Mouse (Mus musculus) embryonic facial prominence, embryonic 12.5 days (tissue): Measurements from ENCODE around the gene Lpar4. TPM values are rescaled to one million over a fixed set of nuclear protein-coding genes. Genes with fewer than 3 reads are reported as not detected.

Source experiments
- ATAC-seq: fragments of 200-750 bp; cut with Nextera tagmentation; 2 replicates; pipeline ENCODE4 v1.8.0; 2017; ENCODE audit not compliant: insufficient number of reproducible peaks, insufficient read depth, low FRiP score, low TSS enrichment
- H3K27ac ChIP-seq: fragments of 300-500 bp; sonication (generic); 2 replicates; pipeline ENCODE4 v1.5.1; 2016; ENCODE audit warnings: mild to moderate bottlenecking
- H3K27me3 ChIP-seq: fragments of 300-500 bp; sonication (generic); 2 replicates; pipeline ENCODE4 v1.6.1; 2016; ENCODE audit warnings: mild to moderate bottlenecking, moderate library complexity
- H3K36me3 ChIP-seq: fragments of 300-500 bp; sonication (generic); 2 replicates; pipeline ENCODE4 v1.6.1; 2016; ENCODE audit warnings: mild to moderate bottlenecking
- H3K4me1 ChIP-seq: fragments of 300-500 bp; sonication (generic); 2 replicates; pipeline ENCODE4 v1.6.1; 2016
- H3K4me2 ChIP-seq: fragments of 300-500 bp; sonication (generic); replicated peaks from 2 replicates; pipeline ENCODE4 v1.6.1; 2016; ENCODE audit warnings: mild to moderate bottlenecking, moderate library complexity
- H3K4me3 ChIP-seq: fragments of 300-500 bp; sonication (generic); 2 replicates; pipeline ENCODE4 v1.5.1; 2016; ENCODE audit warnings: mild to moderate bottlenecking
- H3K9ac ChIP-seq: fragments of 300-500 bp; sonication (generic); 2 replicates; pipeline ENCODE4 v1.6.1; 2016; ENCODE audit warnings: mild to moderate bottlenecking, moderate library complexity
- H3K9me3 ChIP-seq: fragments of 300-500 bp; sonication (generic); 2 replicates; pipeline ENCODE4 v1.6.1; 2016; ENCODE audit warnings: mild to moderate bottlenecking, moderate library complexity
- WGBS: fragments of 180-500 bp; shearing (Covaris S2); methylation state at CpG from one replicate; pipeline ENCODE4 v1.1.7; 2016; 5-methylcytosine and 5-hydroxymethylcytosine counted together
- polyA plus RNA-seq: library from polyadenylated mRNA; unstranded; fragments of >200 nt; fragmentation: Nextera tagmentation; extraction: Ambion mirVana; gene quantifications from 2 replicates; pipeline ENCODE4 v1.2.1, GENCODE M21; 2016

Lpar4 gene
- polyA plus RNA-seq = 30.8 and 32.2 TPM in 2 replicates

DNA sequence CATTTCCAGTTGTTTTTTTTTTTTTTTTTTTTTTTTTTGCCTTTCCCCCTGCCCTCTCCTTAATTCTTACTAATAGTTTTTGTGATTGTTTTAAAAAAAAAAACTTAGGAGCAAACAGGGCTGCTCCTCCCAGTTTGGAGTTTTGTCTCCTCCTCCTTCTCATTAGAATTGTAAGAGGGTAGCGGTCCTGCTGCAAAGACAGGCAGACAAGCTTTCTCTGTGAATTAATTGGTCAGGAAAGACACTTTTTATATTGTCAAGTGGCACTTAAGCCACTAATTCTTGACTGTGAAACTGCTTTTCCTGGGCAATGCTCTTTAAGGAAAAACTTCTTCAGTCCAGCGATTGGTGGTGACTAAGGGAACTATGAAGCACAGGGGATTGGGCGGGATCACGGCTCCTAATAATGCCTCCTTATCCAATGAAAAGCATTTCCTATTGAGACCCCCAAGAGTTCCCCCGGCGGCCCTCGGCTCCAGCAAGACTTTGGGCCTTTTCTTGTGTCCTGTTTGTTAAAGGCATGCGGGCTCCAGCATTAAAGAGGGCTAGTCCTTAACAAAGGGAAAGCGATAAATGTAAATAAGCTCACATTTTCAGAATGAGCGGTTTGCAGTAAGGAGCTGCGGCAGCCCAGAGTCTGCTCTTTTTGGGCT is at the start of gene Lpar4:
TSS of gene Lpar4 (plus strand) at position 451 of the 653 bp plus-strand sequence.
- Histone ChIP-seq H3K27ac (peak within 1 kb of the TSS; percentile 63; the same call in 1 of the 2 replicates), H3K9me3 (no peaks in the 10 kb centered on the region), H3K4me2 (peak within 1 kb of the TSS; percentile 35), H3K36me3 (no peaks in the 10 kb centered on the region), H3K9ac (peak within 1 kb of the TSS; percentile 55), H3K27me3 (no peaks in the 10 kb centered on the region), H3K4me1 (no peaks in the 10 kb centered on the region), H3K4me3 (peak within 1 kb of the TSS; percentile 42)
- 15% methylated on average over 11 of the region's 11 CpGs for WGBS
- peak; percentile 67; the same call in 1 of the 2 replicates for ATAC-seq

DNA sequence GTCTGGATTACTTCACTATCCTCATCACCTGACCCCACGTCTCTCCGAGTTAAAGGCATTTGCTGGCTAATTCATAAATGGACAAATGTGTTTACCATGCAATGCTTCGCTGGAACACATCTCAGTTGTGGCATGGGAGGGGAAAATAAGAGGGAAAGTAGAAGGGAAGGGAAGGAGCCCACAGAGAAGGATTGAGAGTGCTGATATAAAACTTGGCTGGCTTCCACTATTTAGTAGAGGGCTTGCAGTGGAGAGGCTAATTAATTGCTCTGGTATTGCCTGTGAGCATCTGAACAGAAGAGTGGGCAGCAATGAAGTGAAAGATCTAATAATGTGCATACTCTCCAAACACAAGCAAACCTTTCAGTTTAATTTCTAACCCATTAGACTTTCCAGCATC is 49.0 kb upstream of the Lpar4 start:
- no peak for ATAC-seq
- Histone ChIP-seq H3K27ac (peak overlapping the region; percentile 60), H3K4me1 (no peaks in the 10 kb centered on the region), H3K36me3 (no peaks in the 10 kb centered on the region), H3K9me3 (no peaks in the 10 kb centered on the region), H3K4me2 (no peak overlapping the region), H3K9ac (no peak overlapping the region), H3K27me3 (no peaks in the 10 kb centered on the region), H3K4me3 (no peak overlapping the region)
- WGBS = 39% methylated on average over 3 of the region's 3 CpGs

DNA sequence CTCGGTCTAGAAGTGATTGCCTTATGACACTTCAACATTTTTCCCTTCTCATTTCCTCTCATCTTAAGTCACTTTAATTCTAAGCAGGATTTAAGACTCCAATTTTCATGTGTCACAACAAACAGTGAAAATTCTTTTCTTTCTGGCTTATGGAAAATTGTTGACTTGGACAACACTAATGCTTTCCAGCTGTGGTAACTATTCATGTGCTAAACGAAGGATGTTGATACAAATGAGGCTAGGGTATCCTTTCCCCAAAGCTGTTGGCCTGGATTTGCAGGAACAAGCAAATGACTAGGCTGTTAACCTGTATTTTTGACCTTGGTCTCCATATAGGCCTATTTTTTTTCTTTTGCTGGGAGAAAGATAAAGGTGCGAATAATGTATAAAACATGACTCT is 48.5 kb upstream of the Lpar4 start:
- Histone ChIP-seq H3K27me3 (no peaks in the 10 kb centered on the region), H3K36me3 (no peaks in the 10 kb centered on the region), H3K4me2 (no peak overlapping the region), H3K4me3 (no peak overlapping the region), H3K4me1 (no peaks in the 10 kb centered on the region), H3K27ac (peak overlapping the region; percentile 60; the same call in 1 of the 2 replicates), H3K9ac (no peak overlapping the region), H3K9me3 (no peaks in the 10 kb centered on the region)
- no peak for ATAC-seq
- 31% methylated on average over 3 of the region's 3 CpGs for WGBS

DNA sequence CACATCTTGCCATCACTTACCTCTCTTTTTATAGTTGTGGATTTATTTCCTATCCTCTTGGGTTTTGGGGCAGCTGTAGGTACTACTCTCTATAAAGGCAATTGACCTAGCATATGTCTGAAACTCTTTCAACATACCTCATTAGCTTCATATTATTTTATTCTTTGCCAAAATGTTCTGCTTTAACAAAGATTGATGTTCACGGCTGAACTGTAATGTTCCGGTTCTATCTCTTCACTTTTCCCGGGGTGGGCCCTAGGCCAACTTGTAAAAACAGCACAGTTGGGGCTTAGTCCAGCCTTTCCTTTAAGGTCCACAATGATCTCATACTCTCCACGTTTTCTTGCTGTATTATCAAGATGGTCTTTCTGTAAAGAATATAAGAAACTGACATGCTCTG is 48.1 kb upstream of the Lpar4 start:
- Histone ChIP-seq H3K9me3 (no peaks in the 10 kb centered on the region), H3K27ac (peak overlapping the region; percentile 23; the same call in 1 of the 2 replicates), H3K27me3 (no peaks in the 10 kb centered on the region), H3K4me2 (no peak overlapping the region), H3K4me3 (no peak overlapping the region), H3K9ac (no peak overlapping the region), H3K36me3 (no peaks in the 10 kb centered on the region), H3K4me1 (no peaks in the 10 kb centered on the region)
- WGBS = 48% methylated on average over 4 of the region's 4 CpGs
- no peak for ATAC-seq

DNA sequence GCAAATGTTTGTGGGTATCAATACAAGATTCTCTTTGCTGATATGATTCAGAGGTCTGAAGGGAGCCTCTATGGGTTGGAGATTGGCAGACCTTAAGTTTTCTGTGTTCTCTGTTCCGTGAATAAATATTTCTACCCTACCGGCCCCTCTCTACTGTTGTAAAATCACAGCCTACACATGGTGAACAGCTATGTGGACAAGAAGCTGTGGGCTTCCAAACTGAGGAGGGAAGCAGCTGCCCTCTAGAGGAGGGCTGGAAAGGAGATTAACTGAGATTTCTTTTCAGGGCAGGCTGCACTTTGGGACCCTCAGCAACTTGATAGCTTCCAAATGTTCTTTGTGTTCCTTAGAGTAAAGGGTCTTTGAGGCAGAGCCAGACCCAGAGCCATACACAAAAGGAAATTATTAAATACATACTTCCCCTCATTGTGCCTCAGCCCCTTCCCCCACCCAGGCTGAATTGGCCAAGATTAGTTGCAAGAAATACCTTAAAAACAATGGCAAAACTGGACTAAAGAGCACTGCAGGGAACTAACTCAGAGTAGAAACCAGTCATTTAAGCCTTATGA is 22.6 kb upstream of the Lpar4 start:
- 41% methylated on average over 2 of the region's 2 CpGs for WGBS
- Histone ChIP-seq H3K9ac (no peak overlapping the region), H3K36me3 (no peaks in the 10 kb centered on the region), H3K4me1 (no peaks in the 10 kb centered on the region), H3K9me3 (no peaks in the 10 kb centered on the region), H3K27me3 (no peaks in the 10 kb centered on the region), H3K4me2 (no peak overlapping the region), H3K4me3 (no peak overlapping the region), H3K27ac (0 out of 2 replicates have a peak overlapping the region, but pooled peaks have one; percentile 54)
- ATAC-seq = no peak

DNA sequence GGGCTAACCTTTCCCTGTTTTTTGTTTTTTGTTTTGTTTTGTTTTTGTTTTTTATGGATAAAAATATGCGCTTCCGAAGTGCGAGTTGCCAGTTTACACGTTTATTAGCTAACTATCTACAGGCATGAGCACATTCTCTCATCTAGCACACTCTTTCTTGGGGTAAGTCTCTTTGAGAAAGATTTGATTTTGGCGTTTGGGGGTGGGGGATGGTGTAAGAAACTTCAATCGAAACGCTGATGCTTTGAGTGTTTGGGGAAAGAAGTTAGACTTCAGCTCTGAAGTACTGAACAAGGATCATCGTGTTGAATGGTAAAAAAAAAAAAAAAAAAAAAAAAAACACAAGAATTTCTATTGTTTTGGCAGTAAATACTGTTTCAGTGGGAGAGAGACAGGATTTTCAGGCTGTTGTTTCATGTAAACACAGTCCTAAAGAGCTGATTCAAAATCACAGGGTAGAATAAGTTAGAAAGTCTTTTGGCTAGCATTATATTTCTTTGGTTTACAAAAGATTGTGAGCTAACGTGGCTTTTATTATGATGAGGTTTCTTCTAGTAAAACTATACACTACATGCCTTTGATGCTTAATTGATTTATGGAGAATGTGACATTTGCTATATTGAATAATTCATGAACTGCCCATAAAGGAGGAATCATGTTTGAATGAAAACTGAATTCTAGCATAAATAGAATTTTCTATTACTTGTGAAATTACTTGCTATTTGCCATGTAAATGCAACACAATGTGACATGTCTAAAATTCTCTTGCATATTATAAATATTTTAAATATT is 599 bp downstream of the Lpar4 start:
- Histone ChIP-seq H3K27ac (peak overlapping the region; percentile 63; the same call in 1 of the 2 replicates), H3K9ac (peak overlapping the region; percentile 55), H3K4me3 (peak overlapping the region; percentile 42), H3K27me3 (no peaks in the 10 kb centered on the region), H3K4me1 (no peaks in the 10 kb centered on the region), H3K9me3 (no peaks in the 10 kb centered on the region), H3K4me2 (peak overlapping the region; percentile 35), H3K36me3 (no peaks in the 10 kb centered on the region)
- no peak for ATAC-seq
- WGBS = 15% methylated on average over 9 of the region's 9 CpGs

DNA sequence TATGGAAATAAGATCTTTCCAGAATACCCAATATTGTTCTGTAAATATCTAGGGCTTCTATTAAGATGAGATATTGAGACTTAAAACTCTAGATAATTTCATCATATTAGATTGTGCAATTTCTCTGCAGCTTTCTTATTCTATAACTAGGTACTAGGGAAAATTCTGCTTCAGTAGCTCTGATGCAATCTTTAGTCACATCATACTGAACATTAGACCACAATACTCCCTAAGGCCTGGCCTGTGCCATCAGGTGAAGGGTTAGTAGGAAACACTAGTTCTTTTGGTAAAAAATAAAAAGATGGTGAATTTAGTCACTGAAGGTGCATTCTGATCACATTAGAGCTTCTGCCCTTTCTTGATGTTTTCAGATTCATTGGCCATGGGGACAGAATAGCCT is 4.1 kb downstream of the Lpar4 start:
- no peak overlapping the region for H3K4me2 ChIP-seq
- ATAC-seq = no peak
- no peak overlapping the region for H3K27ac ChIP-seq
- H3K4me3 ChIP-seq = no peak overlapping the region
- H3K9ac ChIP-seq = no peak overlapping the region
- no peaks in the 10 kb centered on the region for H3K27me3 ChIP-seq
- no peaks in the 10 kb centered on the region for H3K36me3 ChIP-seq
- no peaks in the 10 kb centered on the region for H3K9me3 ChIP-seq
- no peaks in the 10 kb centered on the region for H3K4me1 ChIP-seq

DNA sequence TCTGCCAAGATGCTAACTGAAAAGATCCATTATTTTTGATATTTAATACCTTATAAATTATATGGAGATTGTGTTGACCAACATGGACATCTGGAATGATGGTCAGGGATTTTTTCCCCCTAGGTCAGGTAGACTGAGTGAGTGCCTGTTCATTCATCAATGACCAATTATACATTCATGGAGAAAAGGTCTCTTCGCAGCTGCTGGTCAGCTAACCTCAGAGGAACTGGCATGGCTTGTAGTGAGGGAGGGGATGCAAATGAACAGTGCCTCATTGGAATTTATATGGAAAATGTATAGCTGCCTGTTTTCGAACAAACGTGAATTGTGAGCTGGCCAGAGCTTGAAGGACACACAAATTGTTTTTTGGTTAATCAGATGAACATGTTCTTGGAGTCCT is 18.9 kb downstream of the Lpar4 start:
- Histone ChIP-seq H3K9ac (no peak overlapping the region), H3K36me3 (no peaks in the 10 kb centered on the region), H3K4me3 (no peak overlapping the region), H3K9me3 (no peaks in the 10 kb centered on the region), H3K4me1 (no peaks in the 10 kb centered on the region), H3K27ac (no peak overlapping the region), H3K27me3 (no peaks in the 10 kb centered on the region), H3K4me2 (no peak overlapping the region)
- WGBS = 61% methylated on average over 3 of the region's 3 CpGs
- ATAC-seq = no peak

DNA sequence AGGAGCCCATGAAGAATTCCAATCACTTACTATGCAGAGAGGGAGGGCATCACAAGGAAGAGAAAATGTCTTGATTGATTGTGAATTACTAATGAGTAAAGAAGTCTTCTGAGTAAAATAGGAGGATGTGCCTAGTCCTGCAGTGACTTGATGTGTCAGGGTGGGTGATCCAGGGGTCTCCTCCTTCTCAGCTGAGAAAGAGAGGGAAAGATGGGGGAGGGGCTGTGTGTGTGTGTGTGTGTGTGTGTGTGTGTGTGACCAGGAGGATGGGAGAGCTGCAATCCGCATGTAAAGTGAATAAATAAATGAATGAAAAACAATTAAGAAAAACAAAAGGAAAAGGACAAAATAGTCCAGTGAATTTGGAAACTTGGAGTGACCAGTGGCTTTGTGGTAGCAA is 30.1 kb downstream of the Lpar4 start:
- no peak overlapping the region for H3K9ac ChIP-seq
- H3K27me3 ChIP-seq = no peaks in the 10 kb centered on the region
- no peak for ATAC-seq
- no peak overlapping the region for H3K4me2 ChIP-seq
- no peaks in the 10 kb centered on the region for H3K36me3 ChIP-seq
- H3K4me3 ChIP-seq = no peak overlapping the region
- WGBS = 55% methylated on average over 1 of the region's 1 CpGs
- H3K4me1 ChIP-seq = no peaks in the 10 kb centered on the region
- no peaks in the 10 kb centered on the region for H3K9me3 ChIP-seq
- H3K27ac ChIP-seq = no peak overlapping the region

DNA sequence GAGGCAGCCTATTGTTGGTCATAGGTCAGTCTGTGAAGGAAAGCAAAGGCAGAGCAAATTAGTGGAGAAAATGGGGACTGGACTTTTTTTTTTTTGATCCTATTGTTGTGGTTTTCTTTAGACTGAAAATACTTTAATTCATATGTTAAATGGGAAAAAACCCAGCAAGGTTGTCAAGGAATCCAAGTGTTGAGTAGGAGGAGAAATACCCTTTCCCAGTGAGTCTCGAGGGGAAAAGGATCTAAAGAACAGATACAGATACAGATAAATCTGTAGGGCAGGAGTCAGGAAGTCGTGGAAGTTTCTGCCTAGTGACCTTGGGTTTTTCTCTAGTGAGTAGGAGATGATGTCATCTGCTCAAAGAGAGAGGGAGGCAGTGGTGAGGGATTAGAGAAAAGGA is 30.6 kb downstream of the Lpar4 start:
- H3K4me2 ChIP-seq = no peak overlapping the region
- H3K4me3 ChIP-seq = no peak overlapping the region
- no peaks in the 10 kb centered on the region for H3K36me3 ChIP-seq
- WGBS = 22% methylated on average over 2 of the region's 2 CpGs
- H3K9ac ChIP-seq = no peak overlapping the region
- no peak overlapping the region for H3K27ac ChIP-seq
- no peaks in the 10 kb centered on the region for H3K9me3 ChIP-seq
- no peaks in the 10 kb centered on the region for H3K27me3 ChIP-seq
- no peaks in the 10 kb centered on the region for H3K4me1 ChIP-seq
- no peak for ATAC-seq

DNA sequence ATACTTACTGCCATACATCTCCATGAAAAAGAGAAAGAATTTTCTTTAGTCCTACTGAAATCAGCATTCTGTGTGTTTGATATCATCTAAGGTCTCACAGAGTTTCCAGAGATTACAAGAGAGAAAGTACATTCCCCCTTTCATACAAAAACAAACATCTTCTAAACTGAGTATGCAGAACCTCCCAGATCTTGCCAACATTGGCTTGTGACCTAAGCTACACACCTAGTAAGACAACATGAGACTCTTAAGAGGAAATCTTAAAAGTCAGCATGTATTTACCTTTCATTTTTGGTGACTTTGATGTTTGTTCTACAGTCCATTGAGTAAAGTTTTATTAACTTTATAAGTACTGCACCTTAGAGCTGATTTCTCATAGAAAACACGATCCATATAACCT is 33.4 kb downstream of the Lpar4 start:
- H3K36me3 ChIP-seq = no peaks in the 10 kb centered on the region
- no peak overlapping the region for H3K9ac ChIP-seq
- H3K27ac ChIP-seq = no peak overlapping the region
- H3K27me3 ChIP-seq = no peaks in the 10 kb centered on the region
- H3K4me3 ChIP-seq = no peak overlapping the region
- no peaks in the 10 kb centered on the region for H3K4me1 ChIP-seq
- no peak for ATAC-seq
- no peak overlapping the region for H3K4me2 ChIP-seq
- 64% methylated on average over 1 of the region's 1 CpGs for whole genome bisulfite sequencing
- H3K9me3 ChIP-seq = no peaks in the 10 kb centered on the region

DNA sequence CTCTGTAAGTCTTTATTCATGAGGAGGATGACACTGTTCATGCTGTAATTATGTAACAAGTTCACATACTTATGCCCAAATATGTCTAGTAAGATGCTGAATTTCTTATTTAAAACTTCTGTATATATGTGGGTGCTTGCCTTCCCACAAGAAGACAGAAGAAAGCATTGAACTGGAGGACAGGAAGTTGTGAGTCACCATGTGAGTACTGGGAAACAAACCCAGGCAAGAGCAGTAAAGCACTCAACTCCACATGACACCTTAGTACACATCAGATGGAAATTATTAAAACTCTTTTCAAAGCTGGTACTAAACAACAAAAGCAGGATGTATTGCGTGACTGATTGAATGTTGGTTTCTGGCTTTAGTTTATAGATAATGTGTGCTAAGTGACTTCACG is 41.8 kb downstream of the Lpar4 start:
- Histone ChIP-seq H3K4me1 (no peaks in the 10 kb centered on the region), H3K4me2 (no peak overlapping the region), H3K9ac (no peak overlapping the region), H3K27me3 (no peaks in the 10 kb centered on the region), H3K4me3 (no peak overlapping the region), H3K9me3 (no peaks in the 10 kb centered on the region), H3K36me3 (no peaks in the 10 kb centered on the region), H3K27ac (no peak overlapping the region)
- 83% methylated on average over 2 of the region's 2 CpGs for WGBS
- no peak for ATAC-seq
